Mouse (Mus musculus) olfactory bulb, adult 2 months (tissue): ENCODE results near the gene Tnfrsf8. TPM values are rescaled to one million over a fixed set of nuclear protein-coding genes. Genes with fewer than 3 reads are reported as not detected.
"Not testable (repeated sequence)": the region's sequence is repeated elsewhere in the genome, so short reads cannot be mapped to it uniquely, and the experiment has no call there.

Experiments used
- H3K27ac ChIP-seq: fragments of 200-500 bp; 2 replicates; pipeline ENCODE4 v1.5.1; 2012; ENCODE audit warnings: low read depth, low read length; ENCODE audit not compliant: insufficient read depth
- H3K4me1 ChIP-seq: fragments of 200-500 bp; 2 replicates; pipeline ENCODE4 v1.6.1; 2012; ENCODE audit warnings: low read length; ENCODE audit not compliant: control insufficient read depth, insufficient read depth
- H3K4me3 ChIP-seq: fragments of 200-500 bp; 2 replicates; pipeline ENCODE4 v1.5.1; 2012; ENCODE audit warnings: mild to moderate bottlenecking, low read depth, low read length, moderate library complexity; ENCODE audit not compliant: insufficient read depth
- CTCF ChIP-seq: fragments of 200-500 bp; IDR thresholded peaks from 2 replicates; pipeline ENCODE4 v1.5.1; 2012; ENCODE audit warnings: low read depth, mild to moderate bottlenecking, low read length, moderate library complexity; ENCODE audit not compliant: insufficient read depth
- POLR2A ChIP-seq: fragments of 200-500 bp; IDR thresholded peaks from 2 replicates; pipeline ENCODE4 v1.6.1; 2012; ENCODE audit warnings: mild to moderate bottlenecking, low read depth, low read length, moderate library complexity; ENCODE audit not compliant: insufficient read depth
- WGBS: fragments of 180-500 bp; shearing (Covaris S2); methylation state at CpG from one replicate; pipeline ENCODE4 v1.1.7; 2018; 5-methylcytosine and 5-hydroxymethylcytosine counted together
- polyA plus RNA-seq: library from polyadenylated mRNA; stranded (reverse); fragments of >200 nt; gene quantifications from 2 replicates; pipeline ENCODE4 v1.2.4, GENCODE M21; 2012; ENCODE audit warnings: low replicate concordance; ENCODE audit not compliant: missing spikeins, insufficient read depth, insufficient read length

Tnfrsf8 gene
- polyA plus RNA-seq, 1 experiment, result not detected

DNA sequence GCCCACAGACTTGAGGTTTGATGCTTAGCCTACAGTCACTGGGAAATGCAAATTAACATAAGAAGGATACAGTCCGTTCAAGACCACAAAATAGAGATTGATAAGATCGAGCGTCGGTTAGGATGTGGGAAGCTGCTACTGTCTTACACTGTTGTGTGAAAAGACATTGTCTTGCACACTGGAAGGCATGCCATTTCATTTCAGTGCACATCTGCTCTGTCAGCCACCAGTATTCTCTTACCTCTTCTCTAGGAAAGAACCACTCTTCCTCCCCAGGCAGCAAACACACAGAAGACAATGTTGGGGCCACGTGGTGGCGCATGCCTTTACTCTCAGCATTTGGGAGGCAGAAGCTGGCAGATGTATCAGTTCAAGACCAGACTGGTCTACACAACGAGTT lies 2.4 kb downstream of the Tnfrsf8 start:
- 74% methylated on average over 7 of the region's 7 CpGs for WGBS
- no peak for TF ChIP-seq POLR2A
- no peak for TF ChIP-seq CTCF
- H3K27ac ChIP-seq, result no peak overlapping the region
- no peaks in the 10 kb centered on the region for H3K4me1 ChIP-seq
- no peak overlapping the region for H3K4me3 ChIP-seq

- no peak overlapping the region for H3K27ac ChIP-seq
- no peak for TF ChIP-seq CTCF
- TF ChIP-seq POLR2A, result no peak
- no peak overlapping the region for H3K4me3 ChIP-seq
- 88% methylated on average over 2 of the region's 2 CpGs for WGBS
- H3K4me1 ChIP-seq, result no peaks in the 10 kb centered on the region
Observed at GRCm38 (mm10) chr4:145310859-145311258, 4.1 kb downstream of the Tnfrsf8 start.

- TF ChIP-seq CTCF (no peak), POLR2A (no peak)
- Histone ChIP-seq H3K4me3 (no peak overlapping the region), H3K4me1 (no peaks in the 10 kb centered on the region), H3K27ac (no peak overlapping the region)
- WGBS, result 49% methylated on average over 4 of the region's 4 CpGs
Observed at GRCm38 (mm10) chr4:145306422-145306821, 8.5 kb downstream of the Tnfrsf8 start.

- not testable (repeated sequence) for H3K4me3 ChIP-seq, H3K27ac ChIP-seq, H3K4me1 ChIP-seq
- 53% methylated on average over 2 of the region's 2 CpGs for WGBS
Observed at GRCm38 (mm10) chr4:145305661-145306362, 9.2 kb downstream of the Tnfrsf8 start.

GRCm38 (mm10) chr4:145304109-145304508 lies 10.9 kb downstream of the Tnfrsf8 start:
- TF ChIP-seq POLR2A (no peak), CTCF (no peak)
- no peak overlapping the region for H3K4me3 ChIP-seq
- H3K4me1 ChIP-seq, result no peaks in the 10 kb centered on the region
- no peak overlapping the region for H3K27ac ChIP-seq
- WGBS, result 26% methylated on average over 4 of the region's 4 CpGs

DNA sequence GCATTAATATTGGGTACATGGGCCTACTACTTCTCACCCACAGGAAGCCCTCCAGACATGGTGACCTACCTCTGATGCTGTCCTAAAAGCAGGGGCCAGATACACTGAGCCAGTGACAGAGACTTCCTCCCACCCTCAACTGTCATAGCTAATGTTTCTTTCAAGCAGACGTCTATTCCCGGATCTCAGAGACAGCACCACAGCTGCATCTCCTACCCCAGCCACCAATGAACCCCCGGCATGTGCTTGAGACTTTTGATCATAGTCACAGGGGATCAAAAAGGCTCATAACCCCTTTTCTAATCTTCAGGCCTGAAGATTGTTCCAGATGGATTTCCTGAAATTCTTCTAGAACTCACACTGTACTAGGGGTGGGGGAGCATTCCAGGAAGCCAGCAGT lies 12.9 kb downstream of the Tnfrsf8 start:
- TF ChIP-seq CTCF (no peak), POLR2A (no peak)
- Histone ChIP-seq H3K27ac (no peak overlapping the region), H3K4me3 (no peak overlapping the region), H3K4me1 (no peaks in the 10 kb centered on the region)
- 93% methylated on average over 3 of the region's 3 CpGs for WGBS

- H3K4me3 ChIP-seq, result no peak overlapping the region
- H3K4me1 ChIP-seq, result no peaks in the 10 kb centered on the region
- no peak for TF ChIP-seq CTCF
- no peak for TF ChIP-seq POLR2A
- H3K27ac ChIP-seq, result no peak overlapping the region
- WGBS, result 70% methylated on average over 11 of the region's 12 CpGs
Observed at GRCm38 (mm10) chr4:145300210-145300927, 14.6 kb downstream of the Tnfrsf8 start.

DNA sequence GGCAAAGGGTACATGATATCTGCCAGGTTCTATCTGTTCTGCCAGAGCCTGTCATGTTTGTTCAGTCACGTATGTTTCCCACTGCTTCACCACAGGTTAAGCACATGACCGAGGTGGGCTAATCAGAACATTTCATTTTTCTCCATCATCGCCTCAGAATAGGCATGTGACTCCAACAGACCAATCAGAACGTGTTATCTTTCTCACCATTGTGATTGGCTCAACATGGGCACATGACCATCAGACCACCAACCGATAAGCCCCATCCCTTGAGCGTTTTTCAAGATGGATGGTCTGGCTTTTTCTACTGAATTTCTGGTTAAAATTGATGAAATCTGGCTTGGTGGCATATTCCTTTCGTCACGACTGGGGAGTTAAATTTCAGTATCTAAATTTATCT lies 15.6 kb downstream of the Tnfrsf8 start:
- H3K27ac ChIP-seq, result no peak overlapping the region
- no peak overlapping the region for H3K4me3 ChIP-seq
- H3K4me1 ChIP-seq, result no peaks in the 10 kb centered on the region
- TF ChIP-seq POLR2A, result no peak
- no peak for TF ChIP-seq CTCF
- 91% methylated on average over 8 of the region's 8 CpGs for WGBS

- no peak overlapping the region for H3K27ac ChIP-seq
- TF ChIP-seq POLR2A, result no peak
- TF ChIP-seq CTCF, result no peak
- 90% methylated on average over 7 of the region's 7 CpGs for WGBS
- no peaks in the 10 kb centered on the region for H3K4me1 ChIP-seq
- no peak overlapping the region for H3K4me3 ChIP-seq
Observed at GRCm38 (mm10) chr4:145298846-145299245, 16.1 kb downstream of the Tnfrsf8 start.
